Mouse (Mus musculus) ES-Bruce4 (cell line): ENCODE measurements around the gene Psap. TPM values are rescaled to one million over a fixed set of nuclear protein-coding genes. Genes with fewer than 3 reads are reported as not detected.

Experiments
- H3K27ac ChIP-seq: 2 replicates; pipeline ENCODE4 v1.5.1; 2012; ENCODE audit warnings: low read length, inconsistent platforms; ENCODE audit not compliant: insufficient read depth
- H3K27me3 ChIP-seq: 2 replicates; pipeline ENCODE4 v1.6.1; 2012; ENCODE audit warnings: mild to moderate bottlenecking, low read length, inconsistent platforms; ENCODE audit not compliant: control insufficient read depth, poor library complexity, insufficient read depth, severe bottlenecking
- H3K36me3 ChIP-seq: 2 replicates; pipeline ENCODE4 v1.6.1; 2012; ENCODE audit warnings: inconsistent platforms, mild to moderate bottlenecking, low read length, moderate library complexity; ENCODE audit not compliant: control insufficient read depth, poor library complexity, insufficient read depth, severe bottlenecking
- H3K4me1 ChIP-seq: one replicate; pipeline ENCODE4 v1.8.1; 2011; ENCODE audit warnings: low read length; ENCODE audit not compliant: control insufficient read depth, insufficient read depth
- H3K4me3 ChIP-seq: 2 replicates; pipeline ENCODE4 v1.5.1; 2011; ENCODE audit warnings: low read depth, mild to moderate bottlenecking, low read length
- H3K9ac ChIP-seq: 2 replicates; pipeline ENCODE4 v1.6.1; 2012; ENCODE audit warnings: low read depth, mild to moderate bottlenecking, inconsistent platforms; ENCODE audit not compliant: poor library complexity, severe bottlenecking
- H3K9me3 ChIP-seq: replicated peaks from 2 replicates; pipeline ENCODE4 v1.6.1; 2012; ENCODE audit warnings: mild to moderate bottlenecking, low read length, inconsistent platforms; ENCODE audit not compliant: control insufficient read depth, poor library complexity, insufficient read depth, severe bottlenecking
- CTCF ChIP-seq: IDR thresholded peaks from one replicate; pipeline ENCODE4 v1.8.1; 2011; ENCODE audit warnings: low read depth, low read length
- EP300 ChIP-seq: IDR thresholded peaks from 2 replicates; pipeline ENCODE4 v1.6.1; 2011; ENCODE audit warnings: low read depth, low read length; ENCODE audit not compliant: insufficient read depth
- POLR2A ChIP-seq: IDR thresholded peaks from one replicate; pipeline ENCODE4 v1.8.1; 2011; ENCODE audit warnings: low read length; ENCODE audit not compliant: insufficient read depth
- polyA plus RNA-seq: library from polyadenylated mRNA; stranded (reverse); fragments of >200 nt; gene quantifications from 2 replicates; pipeline ENCODE4 v1.2.4, GENCODE M21; 2011; ENCODE audit warnings: low read depth; ENCODE audit not compliant: missing spikeins, insufficient read depth, insufficient read length

Gene Psap
- polyA plus RNA-seq, 1 experiment, result 218 TPM

DNA sequence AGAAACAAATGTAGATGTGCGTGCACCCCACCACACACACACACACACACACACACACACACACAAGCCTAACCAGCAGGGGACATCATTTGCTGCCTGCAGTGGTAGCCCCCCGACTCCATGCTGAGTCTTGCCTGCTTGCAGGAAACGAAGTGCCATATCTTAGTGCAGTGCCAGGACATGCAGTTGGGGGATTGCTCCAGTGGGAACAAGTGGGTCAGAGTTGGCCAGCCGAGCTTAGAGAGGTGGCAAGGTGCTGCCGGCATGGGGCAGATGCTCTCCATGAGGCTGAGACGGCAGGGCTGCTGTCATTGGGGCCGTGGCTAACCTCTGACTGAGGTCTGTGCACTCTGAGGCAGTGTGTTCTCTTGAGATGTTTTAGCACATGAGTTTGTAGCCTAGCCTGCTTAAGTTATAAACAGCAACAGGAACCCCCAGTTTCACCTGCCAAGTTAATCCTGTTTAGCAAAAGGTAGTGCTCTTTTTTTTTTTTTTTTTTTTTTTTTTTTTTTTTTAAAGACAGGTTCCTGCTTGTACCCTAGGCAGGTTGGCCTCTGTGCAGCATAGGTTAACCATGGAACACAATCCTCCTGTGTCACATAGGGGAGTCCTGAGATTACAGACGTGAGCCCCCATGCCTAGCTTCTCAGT, 2.0 kb downstream of the Psap start:
- Histone ChIP-seq H3K27ac (no peak overlapping the region), H3K9me3 (no peaks in the 10 kb centered on the region), H3K27me3 (no peaks in the 10 kb centered on the region), H3K4me3 (no peak overlapping the region), H3K4me1 (peaks cover 4% of the 10 kb centered on the region), H3K9ac (no peak overlapping the region), H3K36me3 (no peaks in the 10 kb centered on the region)
- TF ChIP-seq EP300 (no peak), POLR2A (no peak), CTCF (no peak)

DNA sequence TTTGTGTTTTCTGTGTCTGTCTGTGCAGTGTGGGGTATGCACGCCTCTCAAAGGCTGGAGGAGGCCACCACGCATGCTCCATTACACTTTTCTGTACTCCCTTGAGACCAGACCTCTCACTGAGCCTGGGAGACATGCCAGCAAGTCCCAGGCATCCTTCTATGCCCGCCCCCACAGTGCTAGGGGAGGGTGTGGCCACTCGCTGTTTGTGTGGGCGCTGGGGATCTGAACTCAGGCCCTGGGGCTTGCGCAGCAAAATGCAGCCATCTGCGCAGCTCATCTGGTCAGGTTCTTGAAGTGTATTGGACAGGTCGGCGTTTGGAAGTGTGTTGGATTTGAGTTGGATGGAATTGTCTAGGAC, 2.5 kb downstream of the Psap start:
- Histone ChIP-seq H3K4me1 (peaks cover 4% of the 10 kb centered on the region), H3K27ac (no peak overlapping the region), H3K9me3 (no peaks in the 10 kb centered on the region), H3K4me3 (no peak overlapping the region), H3K27me3 (no peaks in the 10 kb centered on the region), H3K9ac (no peak overlapping the region), H3K36me3 (no peaks in the 10 kb centered on the region)
- TF ChIP-seq POLR2A, result no peak
- no peak for TF ChIP-seq EP300
- TF ChIP-seq CTCF, result no peak

DNA sequence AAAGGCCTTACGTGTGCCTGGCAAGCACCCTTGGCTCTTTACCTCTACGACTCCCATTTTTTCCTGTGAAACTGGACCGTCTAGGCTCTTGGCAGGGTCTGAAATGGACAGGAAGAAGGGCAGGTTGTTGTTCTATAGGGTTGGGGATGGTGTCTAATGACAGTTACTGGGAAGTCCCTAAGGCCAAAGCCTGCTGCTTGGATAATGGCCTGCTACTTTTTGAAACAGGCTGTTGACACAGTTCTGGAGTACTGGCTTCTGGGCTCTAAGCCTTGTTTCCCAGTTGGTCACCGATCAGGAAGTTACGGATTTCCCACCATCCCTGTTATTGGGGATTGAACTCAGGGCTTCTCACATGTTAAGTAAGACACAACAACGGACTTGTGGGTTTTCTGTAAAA, 2.9 kb downstream of the Psap start:
- Histone ChIP-seq H3K4me1 (peaks cover 4% of the 10 kb centered on the region), H3K36me3 (no peaks in the 10 kb centered on the region), H3K9me3 (no peaks in the 10 kb centered on the region), H3K27ac (no peak overlapping the region), H3K9ac (no peak overlapping the region), H3K27me3 (no peaks in the 10 kb centered on the region), H3K4me3 (no peak overlapping the region)
- no peak for TF ChIP-seq CTCF
- TF ChIP-seq EP300, result no peak
- TF ChIP-seq POLR2A, result no peak

- H3K27me3 ChIP-seq, result no peaks in the 10 kb centered on the region
- no peak overlapping the region for H3K4me3 ChIP-seq
- TF ChIP-seq EP300 (no peak), POLR2A (no peak), CTCF (no peak)
- no peaks in the 10 kb centered on the region for H3K9me3 ChIP-seq
- H3K36me3 ChIP-seq, result no peaks in the 10 kb centered on the region
- peaks cover 4% of the 10 kb centered on the region for H3K4me1 ChIP-seq
- no peak overlapping the region for H3K27ac ChIP-seq
- no peak overlapping the region for H3K9ac ChIP-seq
Measured at GRCm38 (mm10) chr10:60281571-60282050, 4.2 kb downstream of the Psap start.

DNA sequence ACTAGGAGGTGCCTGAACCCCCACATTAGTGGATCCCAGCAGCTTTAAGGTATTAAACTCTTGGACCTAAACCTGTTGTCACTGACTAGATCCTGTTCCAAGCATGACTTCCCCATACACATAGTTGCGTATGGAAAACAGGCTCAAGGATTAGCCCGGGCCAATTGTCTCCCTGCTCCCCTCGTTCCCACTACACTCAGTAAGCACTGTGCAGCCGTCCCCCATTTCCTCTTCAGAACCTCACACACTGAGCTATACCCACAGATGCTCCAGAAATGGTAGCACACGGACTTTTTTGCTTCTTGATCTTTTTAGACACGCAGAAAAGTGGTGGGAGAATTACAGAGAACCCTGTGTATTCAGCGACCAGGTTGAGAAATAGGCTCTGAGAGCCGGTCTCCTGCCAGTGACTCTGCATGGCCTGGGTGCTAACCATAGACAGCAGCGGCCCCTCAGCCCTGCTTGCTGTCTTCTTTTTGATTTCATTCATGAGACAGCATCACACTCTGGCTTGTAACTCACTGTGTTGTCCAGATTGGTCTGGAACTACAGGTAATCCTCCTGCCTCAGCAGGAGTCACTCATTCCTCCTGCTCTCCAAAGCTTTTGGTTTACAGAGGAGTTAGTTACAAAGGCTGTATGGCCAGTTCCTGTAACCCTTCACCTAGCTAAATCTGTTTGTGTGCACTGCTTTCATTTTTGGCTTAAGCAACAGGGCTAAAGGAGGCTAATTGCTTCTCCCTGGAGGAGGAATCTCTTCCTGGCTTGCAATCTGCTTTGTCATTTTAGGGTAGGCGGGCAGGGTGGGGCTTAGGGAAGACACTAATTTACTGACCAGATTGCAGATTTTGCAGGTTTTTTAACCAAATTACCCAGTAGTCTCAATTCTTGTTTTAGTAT, 4.9 kb downstream of the Psap start:
- H3K27me3 ChIP-seq, result no peaks in the 10 kb centered on the region
- H3K4me3 ChIP-seq, result no peak overlapping the region
- H3K27ac ChIP-seq, result no peak overlapping the region
- TF ChIP-seq CTCF, result no peak
- no peak for TF ChIP-seq POLR2A
- no peak for TF ChIP-seq EP300
- no peak overlapping the region for H3K9ac ChIP-seq
- H3K36me3 ChIP-seq, result no peaks in the 10 kb centered on the region
- H3K4me1 ChIP-seq, result peaks cover 6% of the 10 kb centered on the region
- no peaks in the 10 kb centered on the region for H3K9me3 ChIP-seq

DNA sequence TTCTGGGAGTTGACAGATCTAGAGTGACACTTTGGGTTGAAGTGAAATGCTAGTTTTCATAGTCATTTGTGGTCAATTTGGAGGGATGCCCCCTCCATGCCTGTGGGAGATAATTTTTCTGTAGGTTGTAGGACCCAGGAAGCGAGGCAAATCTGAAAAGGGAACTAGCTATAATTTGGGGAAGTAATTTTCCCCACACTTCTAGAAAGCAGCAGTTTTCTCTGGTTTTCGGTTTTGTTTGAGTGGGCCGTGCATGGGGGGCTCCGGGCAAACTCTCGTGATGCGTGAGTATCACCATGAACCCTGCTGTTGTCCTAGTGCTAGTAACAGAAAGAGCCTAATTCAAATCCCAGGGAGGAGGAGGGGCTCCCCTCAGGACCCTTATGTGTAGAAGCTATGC, 6.8 kb downstream of the Psap start:
- no peak for TF ChIP-seq POLR2A
- no peak for TF ChIP-seq EP300
- TF ChIP-seq CTCF, result no peak
- Histone ChIP-seq H3K9me3 (no peaks in the 10 kb centered on the region), H3K4me3 (no peak overlapping the region), H3K36me3 (no peaks in the 10 kb centered on the region), H3K4me1 (peaks cover 6% of the 10 kb centered on the region), H3K27me3 (no peaks in the 10 kb centered on the region), H3K9ac (no peak overlapping the region), H3K27ac (no peak overlapping the region)
